Mouse (Mus musculus): ENCODE results near the gene Trappc6a. TPM values are rescaled to one million over a fixed set of nuclear protein-coding genes. Genes with fewer than 3 reads are reported as not detected.

The Trappc6a gene
- polyA plus RNA-seq, 1 experiment from 2014 or later = 63.7 TPM

Other genes starting within 250 kb of the Trappc6a start
- 54.2 and 56.5 TPM in 2 replicates for gene Vasp, start 236.6 kb upstream of the Trappc6a start, polyA plus RNA-seq (2014; fragmentation: Nextera tagmentation; extraction: Ambion mirVana)
- gene Ppm1n, start 228.3 kb upstream of the Trappc6a start, polyA plus RNA-seq (2014; fragmentation: Nextera tagmentation; extraction: Ambion mirVana) = not detected in 2 replicates
- 5.4 and 5.7 TPM in 2 replicates for gene Rtn2, start 225.8 kb upstream of the Trappc6a start, polyA plus RNA-seq (2014; fragmentation: Nextera tagmentation; extraction: Ambion mirVana)
- gene Fosb, start 198.3 kb upstream of the Trappc6a start, polyA plus RNA-seq (2014; fragmentation: Nextera tagmentation; extraction: Ambion mirVana) = 0.14 and 0.20 TPM in 2 replicates
- gene Ercc1, start 163.6 kb upstream of the Trappc6a start, polyA plus RNA-seq (2014; fragmentation: Nextera tagmentation; extraction: Ambion mirVana) = 95.2 and 102 TPM in 2 replicates
- 21.9 and 26.8 TPM in 2 replicates for gene Cd3eap, start 148.9 kb upstream of the Trappc6a start, polyA plus RNA-seq (2014; fragmentation: Nextera tagmentation; extraction: Ambion mirVana)
- gene Ppp1r13l, start 148.6 kb upstream of the Trappc6a start, polyA plus RNA-seq (2014; fragmentation: Nextera tagmentation; extraction: Ambion mirVana) = 5.4 and 7.8 TPM in 2 replicates
- gene Ercc2, start 126.4 kb upstream of the Trappc6a start, polyA plus RNA-seq (2014; fragmentation: Nextera tagmentation; extraction: Ambion mirVana) = 11.9 and 12.6 TPM in 2 replicates
- gene Klc3, start 104.3 kb upstream of the Trappc6a start, polyA plus RNA-seq (2014; fragmentation: Nextera tagmentation; extraction: Ambion mirVana) = 5.7 and 6.7 TPM in 2 replicates
- 0.20 and 0.69 TPM in 2 replicates for gene Ckm, start 103.6 kb upstream of the Trappc6a start, polyA plus RNA-seq (2014; fragmentation: Nextera tagmentation; extraction: Ambion mirVana)
- 10.4 and 12.1 TPM in 2 replicates for gene Mark4, start 49.6 kb upstream of the Trappc6a start, polyA plus RNA-seq (2014; fragmentation: Nextera tagmentation; extraction: Ambion mirVana)
- 3.5 and 3.7 TPM in 2 replicates for gene Exoc3l2, start 45.1 kb upstream of the Trappc6a start, polyA plus RNA-seq (2014; fragmentation: Nextera tagmentation; extraction: Ambion mirVana)
- gene Bloc1s3, start within 50 bp of the Trappc6a start, polyA plus RNA-seq (2014; fragmentation: Nextera tagmentation; extraction: Ambion mirVana) = 1.4 and 2.4 TPM in 2 replicates
- 0.13 and 0.27 TPM in 2 replicates for gene Nkpd1, start 9.4 kb downstream of the Trappc6a start, polyA plus RNA-seq (2014; fragmentation: Nextera tagmentation; extraction: Ambion mirVana)
- 6.5 and 23.0 TPM in 2 replicates for gene Ppp1r37, start 54.7 kb downstream of the Trappc6a start, polyA plus RNA-seq (2014; fragmentation: Nextera tagmentation; extraction: Ambion mirVana)
- 0.33 and 0.68 TPM in 2 replicates for gene Zfp296, start 68.9 kb downstream of the Trappc6a start, polyA plus RNA-seq (2014; fragmentation: Nextera tagmentation; extraction: Ambion mirVana)
- 168 and 179 TPM in 2 replicates for gene Gemin7, start 69.2 kb downstream of the Trappc6a start, polyA plus RNA-seq (2014; fragmentation: Nextera tagmentation; extraction: Ambion mirVana)
- 44.3 and 48.4 TPM in 2 replicates for gene Clasrp, start 96.1 kb downstream of the Trappc6a start, polyA plus RNA-seq (2014; fragmentation: Nextera tagmentation; extraction: Ambion mirVana)
- 7.3 and 9.3 TPM in 2 replicates for gene Relb, start 121.0 kb downstream of the Trappc6a start, polyA plus RNA-seq (2014; fragmentation: Nextera tagmentation; extraction: Ambion mirVana)
- 76.2 and 101 TPM in 2 replicates for gene Clptm1, start 156.6 kb downstream of the Trappc6a start, polyA plus RNA-seq (2014; fragmentation: Nextera tagmentation; extraction: Ambion mirVana)
- 1.0 and 1.2 TPM in 2 replicates for gene Apoc2, start 169.5 kb downstream of the Trappc6a start, polyA plus RNA-seq (2014; fragmentation: Nextera tagmentation; extraction: Ambion mirVana)
- gene Gm44805, start 173.0 kb downstream of the Trappc6a start, polyA plus RNA-seq (2014; fragmentation: Nextera tagmentation; extraction: Ambion mirVana) = not detected in 2 replicates
- gene Apoc4, start 173.1 kb downstream of the Trappc6a start, polyA plus RNA-seq (2014; fragmentation: Nextera tagmentation; extraction: Ambion mirVana) = 0.81 TPM in 1 of 2 replicates, not detected in the other
- 8.4 and 13.1 TPM in 2 replicates for gene Apoc1, start 184.3 kb downstream of the Trappc6a start, polyA plus RNA-seq (2014; fragmentation: Nextera tagmentation; extraction: Ambion mirVana)
- gene Apoe, start 190.8 kb downstream of the Trappc6a start, polyA plus RNA-seq (2014; fragmentation: Nextera tagmentation; extraction: Ambion mirVana) = 175 and 184 TPM in 2 replicates
- gene Tomm40, start 207.0 kb downstream of the Trappc6a start, polyA plus RNA-seq (2014; fragmentation: Nextera tagmentation; extraction: Ambion mirVana) = 159 and 177 TPM in 2 replicates
- 106 and 139 TPM in 2 replicates for gene Nectin2, start 242.1 kb downstream of the Trappc6a start, polyA plus RNA-seq (2014; fragmentation: Nextera tagmentation; extraction: Ambion mirVana)